In genomic region chr19:11819800-11820199, GRCm38 (mm10) we compare ENCODE assay signal across 7 mouse cellular contexts. TPM values are rescaled to one million over a fixed set of nuclear protein-coding genes. Genes with fewer than 3 reads are reported as not detected.
DNase-seq lines count a peak whose midpoint lies in the region; ATAC-seq and TF ChIP-seq lines count a peak whose summit lies in the region.

No protein-coding gene starts in this region.

- H3ac ChIP-seq in myocyte (ENCODE audit: control insufficient read depth, insufficient read length): no peak overlapping the region

- peak overlapping the region; percentile 79 for H3K4me3 ChIP-seq in heart, embryonic 10.5 days
- peak overlapping the region; percentile 75 for H3K4me3 ChIP-seq in kidney, embryonic 14.5 days (ENCODE audit: low read length)
- peak overlapping the region; percentile 58 for H3K4me3 ChIP-seq in liver, embryonic 12.5 days
- peak overlapping the region; percentile 39 for H3K4me3 ChIP-seq in myocyte

- peak; percentile 85 for DNase-seq in adrenal gland, postnatal 25 days
- DNase-seq in embryo, embryonic 9.5 days (ENCODE audit: extremely low spot score): peak; percentile 86
- DNase-seq in heart, embryonic 10.5 days (ENCODE audit: low spot score): peak; percentile 92
- peak; percentile 65 to 87 for DNase-seq in spleen, postnatal 4 days (ENCODE audit: low spot score in 2 of 2)

- H3K9ac ChIP-seq in kidney, embryonic 14.5 days (ENCODE audit: low read depth, low read length): no peak overlapping the region
- no peak overlapping the region for H3K9ac ChIP-seq in liver, embryonic 12.5 days

- H3K27me3 ChIP-seq in heart, embryonic 10.5 days (ENCODE audit: insufficient read depth, poor library complexity, severe bottlenecking): 0 out of 2 replicates have a peak, but pooled peaks cover 12% of the 10 kb centered on the region
- H3K27me3 ChIP-seq in kidney, embryonic 14.5 days (ENCODE audit: control insufficient read depth, insufficient read depth, low read length): no peaks in the 10 kb centered on the region
- peaks cover 57% of the 10 kb centered on the region for H3K27me3 ChIP-seq in liver, embryonic 12.5 days (replicated peaks)
- H3K27me3 ChIP-seq in myocyte (ENCODE audit: control insufficient read depth, insufficient read depth, insufficient read length): no peaks in the 10 kb centered on the region

- H3K27ac ChIP-seq in heart, embryonic 10.5 days: no peak overlapping the region
- H3K27ac ChIP-seq in kidney, embryonic 14.5 days (ENCODE audit: low read depth, low read length): no peak overlapping the region
- H3K27ac ChIP-seq in liver, embryonic 12.5 days: no peak overlapping the region

- no peak for TF ChIP-seq POLR2A in myocyte (IDR thresholded peaks at IDR 0.05; ENCODE audit: insufficient read length, low read depth)

- ATAC-seq in kidney, embryonic 14.5 days (ENCODE audit: low FRiP score, low TSS enrichment): peak; percentile 70
- ATAC-seq in liver, embryonic 12.5 days: no peak

- H3K9me3 ChIP-seq in heart, embryonic 10.5 days: no peaks in the 10 kb centered on the region
- H3K9me3 ChIP-seq in kidney, embryonic 14.5 days (ENCODE audit: control insufficient read depth, low read length): no peaks in the 10 kb centered on the region
- no peaks in the 10 kb centered on the region for H3K9me3 ChIP-seq in liver, embryonic 12.5 days (replicated peaks)

- H3K36me3 ChIP-seq in heart, embryonic 10.5 days: no peaks in the 10 kb centered on the region
- no peaks in the 10 kb centered on the region for H3K36me3 ChIP-seq in kidney, embryonic 14.5 days (ENCODE audit: control insufficient read depth, insufficient read depth, low read length)
- no peaks in the 10 kb centered on the region for H3K36me3 ChIP-seq in liver, embryonic 12.5 days
- H3K36me3 ChIP-seq in myocyte (ENCODE audit: control insufficient read depth, insufficient read depth): no peaks in the 10 kb centered on the region

- H3K4me1 ChIP-seq in heart, embryonic 10.5 days: peaks cover 27% of the 10 kb centered on the region
- no peaks in the 10 kb centered on the region for H3K4me1 ChIP-seq in kidney, embryonic 14.5 days (ENCODE audit: control insufficient read depth, insufficient read depth, low read length)
- peaks cover 14% of the 10 kb centered on the region; the same call in 1 of the 2 replicates for H3K4me1 ChIP-seq in liver, embryonic 12.5 days

- no peaks in the 10 kb centered on the region for H3K79me2 ChIP-seq in myocyte (ENCODE audit: control insufficient read depth, insufficient read depth)

- under 1% methylated on average over 15 of the region's 15 CpGs for WGBS in heart, embryonic 10.5 days
- WGBS in kidney, embryonic 14.5 days: 2% methylated on average over 15 of the region's 15 CpGs
- 2% methylated on average over 15 of the region's 15 CpGs for WGBS in liver, embryonic 12.5 days (ENCODE audit: insufficient replicate concordance)

- H3K4me2 ChIP-seq in kidney, embryonic 14.5 days (replicated peaks; ENCODE audit: low read depth, low read length): peak overlapping the region; percentile 94
- peak overlapping the region; percentile 76 for H3K4me2 ChIP-seq in liver, embryonic 12.5 days
- peak overlapping the region; percentile 100 for H3K4me2 ChIP-seq in myocyte (ENCODE audit: low read depth)

TF ChIP-seq in myocyte, 11 proteins besides CTCF, POLR2A, EP300 and RAD21:
- TF ChIP-seq REST (IDR thresholded peaks at IDR 0.05; ENCODE audit: insufficient read depth, insufficient read length) (no peak), TCF12 (IDR thresholded peaks at IDR 0.05; ENCODE audit: insufficient read depth, poor library complexity, severe bottlenecking) (no peak), SRF (IDR thresholded peaks at IDR 0.05; ENCODE audit: control insufficient read depth, insufficient read length, low read depth) (no peak), POLR2AphosphoS2 (IDR thresholded peaks at IDR 0.05; ENCODE audit: insufficient read length, low read depth) (no peak), MAX (IDR thresholded peaks at IDR 0.05; ENCODE audit: low read depth) (no peak), CEBPB (IDR thresholded peaks at IDR 0.05; ENCODE audit: insufficient read depth, poor library complexity, severe bottlenecking) (no peak), TCF3 (IDR thresholded peaks at IDR 0.05; ENCODE audit: insufficient read length, low read depth) (no peak), USF1 (IDR thresholded peaks at IDR 0.05; ENCODE audit: low read depth) (no peak), MYOD1 (IDR thresholded peaks at IDR 0.05; ENCODE audit: control insufficient read depth in 1 of 3, insufficient read length in 2 of 3, low read depth in 2 of 3) (no peak), E2F4 (IDR thresholded peaks at IDR 0.05; ENCODE audit: insufficient read depth) (no peak), MYOG (IDR thresholded peaks at IDR 0.05; ENCODE audit: control insufficient read depth in 1 of 3, insufficient read depth in 1 of 3, insufficient read length in 2 of 3, low read depth in 2 of 3) (no peak)

RNA-seq across cellular contexts. Expression of gene Stx3, which starts 0.6 kb away (rescaled TPM):
- total RNA-seq in adrenal gland, postnatal 25 days (2021): 11.0 and 12.8 TPM in 2 replicates
- polyA plus RNA-seq in heart, embryonic 10.5 days (2016; fragmentation: Nextera tagmentation; extraction: Ambion mirVana): 7.5 and 11.6 TPM in 2 replicates
- 19.8 and 20.9 TPM in 2 replicates for polyA plus RNA-seq in kidney, embryonic 14.5 days (2014; fragmentation: Nextera tagmentation; extraction: Ambion mirVana)
- 2.5 TPM in 2 replicates for polyA plus RNA-seq in liver, embryonic 12.5 days (2016; fragmentation: Nextera tagmentation; extraction: Ambion mirVana)
- polyA plus RNA-seq in myocyte (2012; fragmentation: generic; extraction: Trizol): 3.3 TPM

RNA-seq across cellular contexts. Expression of gene Olfr1417, which starts 19.2 kb away (rescaled TPM):
- not detected in 2 replicates for total RNA-seq in adrenal gland, postnatal 25 days (2021)
- polyA plus RNA-seq in heart, embryonic 10.5 days (2016; fragmentation: Nextera tagmentation; extraction: Ambion mirVana): not detected in 2 replicates
- 0.12 TPM in 1 of 2 replicates, not detected in the other for polyA plus RNA-seq in kidney, embryonic 14.5 days (2014; fragmentation: Nextera tagmentation; extraction: Ambion mirVana)
- not detected in 2 replicates for polyA plus RNA-seq in liver, embryonic 12.5 days (2016; fragmentation: Nextera tagmentation; extraction: Ambion mirVana)
- polyA plus RNA-seq in myocyte (2012; fragmentation: generic; extraction: Trizol): not detected

RNA-seq across cellular contexts. Expression of gene Olfr1418, which starts 41.1 kb away (rescaled TPM):
- total RNA-seq in adrenal gland, postnatal 25 days (2021): not detected in 2 replicates
- not detected in 2 replicates for polyA plus RNA-seq in heart, embryonic 10.5 days (2016; fragmentation: Nextera tagmentation; extraction: Ambion mirVana)
- not detected in 2 replicates for polyA plus RNA-seq in kidney, embryonic 14.5 days (2014; fragmentation: Nextera tagmentation; extraction: Ambion mirVana)
- polyA plus RNA-seq in liver, embryonic 12.5 days (2016; fragmentation: Nextera tagmentation; extraction: Ambion mirVana): not detected in 2 replicates
- polyA plus RNA-seq in myocyte (2012; fragmentation: generic; extraction: Trizol): not detected

RNA-seq across cellular contexts. Expression of gene Mrpl16, which starts 49.6 kb away (rescaled TPM):
- total RNA-seq in adrenal gland, postnatal 25 days (2021): 59.2 and 61.6 TPM in 2 replicates
- polyA plus RNA-seq in heart, embryonic 10.5 days (2016; fragmentation: Nextera tagmentation; extraction: Ambion mirVana): 73.0 and 74.7 TPM in 2 replicates
- 59.8 and 64.9 TPM in 2 replicates for polyA plus RNA-seq in kidney, embryonic 14.5 days (2014; fragmentation: Nextera tagmentation; extraction: Ambion mirVana)
- 54.5 and 62.6 TPM in 2 replicates for polyA plus RNA-seq in liver, embryonic 12.5 days (2016; fragmentation: Nextera tagmentation; extraction: Ambion mirVana)
- polyA plus RNA-seq in myocyte (2012; fragmentation: generic; extraction: Trizol): 47.9 TPM

RNA-seq across cellular contexts. Expression of gene Olfr1419, which starts 55.1 kb away (rescaled TPM):
- not detected in 2 replicates for total RNA-seq in adrenal gland, postnatal 25 days (2021)
- not detected in 2 replicates for polyA plus RNA-seq in heart, embryonic 10.5 days (2016; fragmentation: Nextera tagmentation; extraction: Ambion mirVana)
- polyA plus RNA-seq in kidney, embryonic 14.5 days (2014; fragmentation: Nextera tagmentation; extraction: Ambion mirVana): not detected in 2 replicates
- polyA plus RNA-seq in liver, embryonic 12.5 days (2016; fragmentation: Nextera tagmentation; extraction: Ambion mirVana): not detected in 2 replicates
- not detected for polyA plus RNA-seq in myocyte (2012; fragmentation: generic; extraction: Trizol)
